Mouse (Mus musculus) gastrocnemius, adult 8-10 months (tissue): ENCODE measurements around the gene Tdgf1. TPM values are rescaled to one million over a fixed set of nuclear protein-coding genes. Genes with fewer than 3 reads are reported as not detected.

Experiments used
- DNase-seq, 2 experiments: peaks; one replicate each; pipeline ENCODE4 v3.0.0; 2022; ENCODE audit warnings: low spot score in 2 of 2
- total RNA-seq, 4 experiments: library from RNA; stranded (reverse); gene quantifications; 2 replicates each; pipeline ENCODE4 v1.2.4; 2022

The Tdgf1 gene
- total RNA-seq, 4 experiments from 2014 or later = not detected

DNA sequence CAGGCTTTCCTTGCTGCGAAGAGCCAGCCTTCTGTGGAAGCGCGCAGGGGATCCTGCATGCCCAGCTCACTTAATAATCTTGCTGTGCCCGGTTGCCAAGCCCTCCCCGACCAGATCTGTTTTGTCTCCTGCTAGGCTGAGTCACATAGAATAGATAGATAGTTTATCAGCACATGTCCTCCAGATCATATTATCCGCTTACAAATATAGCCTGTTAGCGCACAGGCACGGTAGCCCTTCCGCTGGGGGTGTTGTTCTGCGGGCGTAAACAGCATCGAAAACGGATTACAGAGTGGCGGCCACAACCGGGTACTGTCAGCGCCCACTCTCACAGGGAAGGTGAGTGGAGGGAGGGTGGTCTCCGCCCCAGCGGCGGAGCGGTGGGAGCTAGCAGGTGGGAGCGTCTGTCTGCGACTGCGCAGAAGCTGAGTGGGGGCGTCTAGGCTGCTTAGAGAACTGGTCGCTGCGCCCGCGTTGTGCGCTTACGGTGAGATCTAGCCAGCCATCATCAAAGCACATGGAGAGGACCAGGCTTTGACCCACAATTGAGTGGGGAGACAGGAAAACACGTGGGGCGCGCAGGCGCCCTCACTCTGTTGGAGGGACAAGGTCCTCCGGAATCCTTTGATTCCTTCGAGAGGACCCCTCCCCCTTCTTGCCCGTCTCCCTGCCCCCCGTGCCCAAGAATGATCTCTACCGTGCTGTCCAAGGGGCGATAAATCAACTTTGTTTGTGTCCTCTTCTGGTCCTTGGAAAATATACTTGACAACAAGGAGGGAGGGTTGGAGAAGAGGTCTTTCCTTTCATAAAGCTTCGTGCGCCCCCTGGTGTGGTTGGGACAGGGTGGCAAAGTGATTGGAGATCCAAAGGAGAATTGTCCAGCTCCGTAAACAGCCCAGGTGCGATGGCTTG lies 7.8 kb upstream of the Tdgf1 start:
- DNase-seq = peak; percentile 57 to 68

GRCm38 (mm10) chr9:110952931-110953549 lies 7.1 kb upstream of the Tdgf1 start:
- no peak for DNase-seq

- DNase-seq = no peak
These were observed 6.4 kb upstream of the Tdgf1 start for GRCm38 (mm10) chr9:110952398-110952797.

GRCm38 (mm10) chr9:110951866-110952265 lies 5.9 kb upstream of the Tdgf1 start:
- no peak for DNase-seq

DNA sequence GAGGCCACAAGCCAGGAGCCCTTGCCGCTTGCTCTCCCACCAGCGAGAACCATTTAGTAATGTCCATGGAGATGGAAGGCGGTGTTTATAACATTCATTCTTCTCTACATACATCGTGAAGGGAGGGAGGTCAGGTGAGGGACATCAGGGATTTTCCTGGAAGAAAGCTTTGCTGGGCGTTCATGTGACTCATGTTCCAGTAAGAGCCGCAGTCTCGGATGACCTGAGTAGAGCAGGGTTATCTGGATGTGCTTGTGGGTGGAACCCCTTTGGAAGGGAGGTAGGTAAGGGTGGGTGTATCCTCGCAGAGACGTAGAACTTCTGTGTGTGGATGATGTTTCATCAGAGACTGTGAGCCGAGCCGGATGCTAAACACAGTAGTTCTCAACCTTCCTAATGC lies 5.4 kb upstream of the Tdgf1 start, which contains the start of gene Lrrc2:
Gene Lrrc2, plus strand, starts transcription at position 149 of the 400 bp plus-strand sequence.
- DNase-seq = no peak

DNA sequence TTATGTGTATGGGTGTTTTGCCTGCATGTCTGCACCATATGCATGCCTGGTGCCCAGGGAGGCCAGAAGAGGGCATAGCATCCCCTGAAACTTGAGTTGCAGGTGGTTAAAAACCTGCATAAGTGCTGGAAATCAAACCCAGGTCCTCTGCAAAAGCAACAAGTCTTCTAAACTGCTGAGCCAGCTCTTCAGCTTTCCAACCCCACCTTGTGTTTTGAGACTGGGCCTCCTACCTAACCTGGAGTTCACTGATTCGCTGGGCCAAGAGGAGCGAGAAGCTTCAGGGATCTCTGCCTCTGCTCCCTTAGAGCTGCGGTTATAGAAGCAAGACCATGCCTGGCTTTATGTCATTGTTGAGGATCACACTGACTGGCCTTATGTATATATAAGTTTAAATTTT lies 4.2 kb upstream of the Tdgf1 start:
- DNase-seq = no peak

DNA sequence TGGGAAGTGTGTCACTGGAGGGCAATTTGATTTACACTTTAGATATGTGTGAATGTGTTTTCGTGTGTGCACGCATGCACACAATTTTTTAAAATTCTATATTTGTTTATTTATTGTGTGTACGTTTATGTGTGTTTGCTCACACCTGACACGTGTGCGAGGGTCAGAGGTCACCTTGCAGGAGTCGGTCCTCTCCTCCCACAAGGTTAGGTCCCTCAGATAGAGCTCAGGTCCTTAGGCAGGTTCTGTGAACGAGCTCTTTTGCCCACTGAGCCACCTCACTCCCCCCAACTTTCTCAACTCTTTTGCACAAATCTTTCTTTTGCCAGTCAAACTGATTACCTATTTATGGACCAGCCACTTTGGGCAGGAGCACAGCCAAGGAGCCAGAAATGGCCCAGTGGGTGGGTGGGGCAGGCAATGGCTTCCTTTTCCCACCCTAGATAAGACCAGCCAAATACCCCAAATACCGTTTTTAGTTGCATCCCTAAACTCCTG lies 2.9 kb upstream of the Tdgf1 start:
- no peak for DNase-seq

DNA sequence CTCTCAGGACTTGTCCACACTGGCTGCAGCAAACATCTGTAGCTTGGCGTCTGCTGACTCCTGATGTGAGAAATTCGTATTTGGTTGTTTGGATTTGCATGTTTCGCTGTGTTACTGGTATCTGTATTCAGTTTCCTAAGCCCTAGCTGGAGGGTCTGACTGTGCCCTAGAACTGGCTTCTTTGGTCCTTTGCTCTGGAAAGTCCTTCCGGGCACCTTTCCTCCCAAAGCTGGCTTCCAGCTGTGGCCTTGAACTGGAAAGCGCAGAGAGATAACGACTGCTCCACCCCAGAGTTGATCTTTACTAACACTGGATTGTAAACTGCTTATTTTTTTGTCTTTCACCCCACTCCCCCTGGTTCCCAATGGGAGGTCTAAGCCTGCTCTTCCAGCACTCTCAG lies 1.9 kb upstream of the Tdgf1 start:
- no peak for DNase-seq

DNA sequence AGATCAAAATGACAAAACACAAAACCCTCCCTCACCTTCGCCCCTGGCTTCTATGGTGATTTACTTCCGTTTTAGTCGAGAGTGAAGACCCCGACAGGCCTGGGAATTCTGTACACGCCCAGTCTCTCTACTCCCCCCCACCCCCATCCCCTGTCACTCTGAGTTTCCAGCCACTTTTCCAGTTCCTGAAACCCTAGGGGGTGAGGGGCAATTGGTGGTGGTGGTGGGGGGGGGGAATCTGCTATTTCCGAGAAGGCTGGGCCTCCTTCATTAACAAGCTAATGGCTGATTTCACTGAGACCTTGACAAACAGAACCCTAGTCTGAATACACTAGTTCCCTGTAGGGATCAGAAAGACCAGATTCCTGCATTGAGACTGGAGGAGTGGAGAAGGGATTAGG lies 1.3 kb upstream of the Tdgf1 start:
- DNase-seq = no peak

- DNase-seq = no peak
These were observed 638 bp upstream of the Tdgf1 start for GRCm38 (mm10) chr9:110946548-110947044.

- no peak for DNase-seq
These were observed 615 bp downstream of the Tdgf1 start for GRCm38 (mm10) chr9:110945343-110945742.

- DNase-seq = no peak
These were observed 1.7 kb downstream of the Tdgf1 start for GRCm38 (mm10) chr9:110944265-110944664.

DNA sequence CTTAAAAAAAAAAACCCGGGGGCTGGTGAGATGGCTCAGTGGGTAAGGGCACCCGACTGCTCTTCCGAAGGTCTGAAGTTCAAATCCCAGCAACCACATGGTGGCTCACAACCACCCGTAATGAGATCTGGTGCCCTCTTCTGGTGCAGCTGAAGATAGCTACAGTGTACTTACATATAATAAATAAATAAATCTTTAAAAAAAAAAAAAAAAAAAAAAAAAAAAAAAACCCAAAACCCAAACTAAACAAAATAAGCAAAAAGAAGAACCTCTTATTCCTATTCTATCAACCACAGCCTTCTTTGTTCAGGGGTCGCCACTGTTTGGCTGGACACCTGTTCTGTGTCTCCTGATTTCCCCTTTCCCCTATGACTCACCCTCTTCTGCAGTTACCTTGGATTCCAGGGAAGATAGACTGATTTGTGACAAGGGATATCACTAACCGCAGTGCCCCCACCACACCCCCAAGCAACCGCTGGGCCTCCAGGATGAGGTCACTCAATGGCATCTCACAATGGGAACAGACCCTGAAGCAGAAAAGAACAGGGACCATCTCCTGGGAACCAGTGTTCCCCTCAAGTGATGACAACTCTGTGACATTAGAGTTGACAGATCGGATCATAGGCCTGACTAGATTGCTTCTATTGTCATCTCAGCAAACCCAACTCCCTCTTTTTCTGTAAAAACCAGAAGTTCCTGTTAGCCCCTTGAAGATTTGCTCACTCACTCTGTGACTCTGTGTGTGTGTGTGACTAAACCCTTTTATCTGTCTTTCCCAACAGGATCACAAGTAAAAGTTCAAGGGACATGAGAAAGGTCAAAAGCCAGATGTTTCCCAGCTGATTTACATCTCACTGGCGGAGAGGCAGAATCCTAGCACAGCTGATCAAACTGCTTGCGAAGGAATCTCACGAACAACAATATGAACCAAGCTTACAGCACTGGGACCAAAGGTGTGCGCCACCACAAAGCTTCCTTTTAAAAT lies 8.2 kb downstream of the Tdgf1 start:
- DNase-seq = no peak

GRCm38 (mm10) chr9:110935941-110936340 lies 10.0 kb downstream of the Tdgf1 start:
- DNase-seq = no peak

- no peak for DNase-seq
These were observed 12.0 kb downstream of the Tdgf1 start for GRCm38 (mm10) chr9:110933850-110934437.

DNA sequence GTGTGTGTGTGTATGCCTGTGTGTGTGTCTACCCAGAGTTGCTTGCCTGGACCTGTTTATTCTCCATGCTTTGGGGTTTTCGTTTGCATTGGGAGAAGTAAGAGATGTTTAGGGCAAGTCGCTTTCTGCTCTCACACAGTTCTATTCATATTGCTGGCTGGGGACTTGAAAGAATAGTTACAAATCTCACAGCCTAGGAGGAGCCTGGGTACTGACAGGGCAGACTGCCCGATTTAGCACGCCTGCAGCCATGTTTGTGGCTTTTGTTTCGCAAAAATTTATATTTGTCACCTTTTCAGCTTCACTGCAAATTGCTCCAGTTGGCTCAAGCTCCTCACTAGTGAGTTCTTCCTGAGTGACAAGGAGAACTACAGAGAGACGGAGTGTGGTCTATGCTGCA lies 14.4 kb downstream of the Tdgf1 start:
- DNase-seq = no peak

- DNase-seq = peak; percentile 51 to 57
These were observed 23.2 kb downstream of the Tdgf1 start for GRCm38 (mm10) chr9:110922759-110923158.

- DNase-seq = no peak
These were observed 25.1 kb downstream of the Tdgf1 start for GRCm38 (mm10) chr9:110920665-110921419.

DNA sequence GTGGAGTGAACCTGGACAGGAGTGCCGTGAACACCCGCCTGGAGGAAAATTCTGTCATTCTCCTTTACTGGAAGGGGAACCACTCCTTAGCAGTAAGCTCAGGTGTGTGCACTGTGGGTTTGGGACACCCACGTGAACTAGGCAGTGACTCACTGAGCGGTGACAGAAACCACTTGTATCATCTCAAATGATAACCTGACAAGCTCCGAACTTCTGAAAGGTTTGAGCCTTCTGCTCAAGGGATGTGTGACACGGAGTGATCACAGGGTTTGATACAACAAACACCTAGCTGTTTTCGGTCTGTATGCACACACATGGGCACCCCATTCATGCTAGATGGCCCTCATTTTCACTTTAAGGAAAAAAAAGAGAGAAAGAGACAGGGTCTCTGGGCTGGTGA lies 29.2 kb downstream of the Tdgf1 start, which contains the start of gene Fam240a:
Gene Fam240a, minus strand, starts transcription at position 76 of the 400 bp plus-strand sequence.
- no peak for DNase-seq

- DNase-seq = no peak
These were observed 30.5 kb downstream of the Tdgf1 start for GRCm38 (mm10) chr9:110915466-110915865.
